Mouse (Mus musculus) fibroblast of lung, adult 2 months (primary cell): ENCODE results near the gene Hmmr.

Experiments
- DNase-seq: peaks from one replicate; pipeline ENCODE4 v3.0.0-alpha.2; 2011; ENCODE audit warnings: low read depth

Hmmr gene

GRCm38 (mm10) chr11:40694311-40695087 is 38.7 kb downstream of the Hmmr start:
- peak; percentile 80 for DNase-seq

GRCm38 (mm10) chr11:40693366-40693951 is 39.8 kb downstream of the Hmmr start:
- peak; percentile 83 for DNase-seq

GRCm38 (mm10) chr11:40692511-40693365 is 40.5 kb downstream of the Hmmr start:
- DNase-seq, result peak; percentile 86

GRCm38 (mm10) chr11:40692101-40692509 is 41.1 kb downstream of the Hmmr start:
- DNase-seq, result no peak

- peak; percentile 26 for DNase-seq
These were observed 42.6 kb downstream of the Hmmr start for GRCm38 (mm10) chr11:40690444-40691127.

GRCm38 (mm10) chr11:40683295-40683694 is 49.9 kb downstream of the Hmmr start:
- no peak for DNase-seq

- no peak for DNase-seq
These were observed 50.8 kb downstream of the Hmmr start for GRCm38 (mm10) chr11:40682456-40682855.

- DNase-seq, result no peak
These were observed 56.1 kb downstream of the Hmmr start for GRCm38 (mm10) chr11:40677169-40677568.

- DNase-seq, result no peak
These were observed 58.0 kb downstream of the Hmmr start for GRCm38 (mm10) chr11:40675014-40675730.
